Mouse (Mus musculus): Measurements from ENCODE around the gene Klhl35. TPM values are rescaled to one million over a fixed set of nuclear protein-coding genes. Genes with fewer than 3 reads are reported as not detected.

Klhl35 gene
- polyA plus RNA-seq (2015; fragmentation: Nextera tagmentation; extraction: Ambion mirVana): 0.84 and 0.87 TPM in 2 replicates

GRCm38 (mm10) chr7:99465811-99466210, at the start of gene Klhl35:
Gene Klhl35 (plus strand): TSS chr7:99466004.
- Histone ChIP-seq H3K27me3 (no peaks in the 10 kb centered on the region), H3K4me1 (peaks cover 34% of the 10 kb centered on the region), H3K4me2 (replicated peaks) (peak within 1 kb of the TSS; percentile 34), H3K9ac (no peak within 1 kb of the TSS), H3K9me3 (no peaks in the 10 kb centered on the region), H3K27ac (no peak within 1 kb of the TSS), H3K4me3 (no peak within 1 kb of the TSS), H3K36me3 (peaks cover 14% of the 10 kb centered on the region)
- 32% methylated on average over 8 of the region's 8 CpGs for WGBS
- ATAC-seq (ENCODE audit: low FRiP score, low read depth): no peak

GRCm38 (mm10) chr7:99419311-99419710, 46.5 kb upstream of the Klhl35 start:
- H3K36me3 ChIP-seq: no peaks in the 10 kb centered on the region
- H3K4me3 ChIP-seq: no peak overlapping the region
- H3K27me3 ChIP-seq: no peaks in the 10 kb centered on the region
- H3K27ac ChIP-seq: no peak overlapping the region
- no peak overlapping the region for H3K9ac ChIP-seq
- H3K4me1 ChIP-seq: peaks cover 29% of the 10 kb centered on the region
- 88% methylated on average over 3 of the region's 3 CpGs for WGBS
- H3K4me2 ChIP-seq (replicated peaks): no peak overlapping the region
- no peak for ATAC-seq (ENCODE audit: low FRiP score, low read depth)
- H3K9me3 ChIP-seq: no peaks in the 10 kb centered on the region

DNA sequence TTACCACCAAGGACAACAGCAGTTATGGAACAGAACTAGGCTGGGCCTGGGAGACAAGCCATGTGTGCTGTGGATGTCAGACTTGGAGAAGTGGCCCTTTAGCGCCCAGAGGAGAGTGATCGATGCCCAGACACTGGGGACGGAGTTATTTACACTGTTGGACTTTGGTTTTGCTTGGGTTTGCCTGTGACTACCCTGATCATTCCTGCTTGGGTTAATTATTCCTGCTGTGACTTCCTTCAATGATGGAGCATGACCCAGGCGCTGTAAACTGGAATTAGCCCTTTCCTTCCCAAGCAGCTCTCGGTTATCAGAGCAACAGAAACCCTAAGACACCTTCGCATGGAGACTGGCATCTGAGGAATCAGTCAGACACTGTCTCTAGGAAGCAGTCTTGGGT, 44.8 kb upstream of the Klhl35 start:
- WGBS: 71% methylated on average over 6 of the region's 6 CpGs
- H3K36me3 ChIP-seq: no peaks in the 10 kb centered on the region
- peaks cover 42% of the 10 kb centered on the region for H3K4me1 ChIP-seq
- H3K27ac ChIP-seq: no peak overlapping the region
- H3K4me3 ChIP-seq: no peak overlapping the region
- no peak for ATAC-seq (ENCODE audit: low FRiP score, low read depth)
- no peaks in the 10 kb centered on the region for H3K9me3 ChIP-seq
- H3K27me3 ChIP-seq: 0 out of 2 replicates have a peak, but pooled peaks cover 3% of the 10 kb centered on the region
- peak overlapping the region; percentile 35; the same call in 1 of the 2 replicates for H3K9ac ChIP-seq
- no peak overlapping the region for H3K4me2 ChIP-seq (replicated peaks)

- peaks cover 57% of the 10 kb centered on the region for H3K4me1 ChIP-seq
- H3K27ac ChIP-seq: peak overlapping the region; percentile 40; the same call in 1 of the 2 replicates
Measured at GRCm38 (mm10) chr7:99424538-99425155, 41.2 kb upstream of the Klhl35 start.

DNA sequence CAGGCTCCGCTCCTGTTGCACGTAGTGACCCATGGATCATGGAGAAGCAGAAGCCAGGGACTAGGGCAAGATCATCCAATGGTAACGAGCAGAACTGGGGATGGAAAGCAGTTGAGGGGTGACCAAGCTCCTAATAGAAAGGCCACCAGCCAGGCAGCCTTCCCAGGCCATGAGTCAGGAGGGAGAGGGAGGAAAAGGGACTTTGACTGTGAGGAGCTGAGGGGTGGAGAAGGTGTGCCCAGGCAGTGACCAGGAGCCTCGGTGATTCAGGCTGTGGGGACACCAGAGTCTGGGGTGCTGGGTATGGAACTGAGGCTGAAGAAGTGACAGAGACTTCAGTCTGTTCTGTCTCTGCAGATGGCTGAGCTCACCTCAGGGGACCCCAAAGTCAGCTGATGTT, 40.1 kb upstream of the Klhl35 start:
- Histone ChIP-seq H3K4me2 (replicated peaks) (no peak overlapping the region), H3K9me3 (no peaks in the 10 kb centered on the region), H3K4me1 (peaks cover 52% of the 10 kb centered on the region), H3K9ac (no peak overlapping the region), H3K4me3 (no peak overlapping the region), H3K27me3 (0 out of 2 replicates have a peak, but pooled peaks cover 3% of the 10 kb centered on the region), H3K36me3 (no peaks in the 10 kb centered on the region), H3K27ac (no peak overlapping the region)
- 89% methylated on average over 4 of the region's 4 CpGs for WGBS
- ATAC-seq (ENCODE audit: low FRiP score, low read depth): no peak

More at GRCm38 (mm10) chr7:99424538-99425155, 41.2 kb upstream of the Klhl35 start:
- Histone ChIP-seq H3K9me3 (no peaks in the 10 kb centered on the region), H3K9ac (0 out of 2 replicates have a peak overlapping the region, but pooled peaks have one; percentile 45), H3K4me3 (no peak overlapping the region), H3K4me2 (replicated peaks) (no peak overlapping the region), H3K27me3 (0 out of 2 replicates have a peak, but pooled peaks cover 3% of the 10 kb centered on the region), H3K36me3 (no peaks in the 10 kb centered on the region)
- WGBS: 16% methylated on average over 8 of the region's 8 CpGs
- ATAC-seq (ENCODE audit: low FRiP score, low read depth): peak; percentile 37; the same call in 1 of the 2 replicates

- Histone ChIP-seq H3K9me3 (no peaks in the 10 kb centered on the region), H3K4me2 (replicated peaks) (no peak overlapping the region), H3K27me3 (0 out of 2 replicates have a peak, but pooled peaks cover 3% of the 10 kb centered on the region), H3K36me3 (no peaks in the 10 kb centered on the region), H3K4me1 (peaks cover 46% of the 10 kb centered on the region), H3K4me3 (no peak overlapping the region), H3K9ac (no peak overlapping the region), H3K27ac (no peak overlapping the region)
- ATAC-seq (ENCODE audit: low FRiP score, low read depth): no peak
- 47% methylated on average over 10 of the region's 10 CpGs for WGBS
Measured at GRCm38 (mm10) chr7:99427031-99427430, 38.8 kb upstream of the Klhl35 start.

- Histone ChIP-seq H3K4me2 (replicated peaks) (no peak overlapping the region), H3K4me3 (no peak overlapping the region), H3K9me3 (no peaks in the 10 kb centered on the region), H3K27ac (no peak overlapping the region), H3K36me3 (no peaks in the 10 kb centered on the region), H3K27me3 (0 out of 2 replicates have a peak, but pooled peaks cover 3% of the 10 kb centered on the region), H3K4me1 (peaks cover 54% of the 10 kb centered on the region), H3K9ac (no peak overlapping the region)
- WGBS: 88% methylated on average over 3 of the region's 3 CpGs
- ATAC-seq (ENCODE audit: low FRiP score, low read depth): no peak
Measured at GRCm38 (mm10) chr7:99427987-99428386, 37.8 kb upstream of the Klhl35 start.

DNA sequence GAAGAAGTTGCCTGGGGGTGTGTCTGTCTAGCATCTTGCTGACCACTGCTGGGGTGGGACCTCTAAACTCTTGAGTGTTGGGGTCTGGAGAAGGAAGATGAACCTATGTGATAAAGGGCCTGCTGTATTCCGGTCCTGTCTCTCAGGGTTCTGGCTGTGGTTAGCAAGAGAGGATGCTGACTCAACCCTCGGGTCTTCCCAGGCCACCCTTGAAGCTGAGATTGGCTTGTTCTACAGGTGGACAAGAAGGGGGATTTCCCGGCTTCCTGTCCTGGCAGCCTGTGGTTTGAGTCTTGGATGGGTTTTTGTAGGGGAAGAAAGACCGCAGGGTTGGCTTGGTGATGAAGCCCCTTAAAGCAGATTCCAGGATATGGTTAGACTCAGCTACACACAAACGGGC, 37.0 kb upstream of the Klhl35 start:
- no peak for ATAC-seq (ENCODE audit: low FRiP score, low read depth)
- Histone ChIP-seq H3K4me2 (replicated peaks) (no peak overlapping the region), H3K36me3 (0 out of 2 replicates have a peak, but pooled peaks cover 3% of the 10 kb centered on the region), H3K27me3 (0 out of 2 replicates have a peak, but pooled peaks cover 3% of the 10 kb centered on the region), H3K9ac (no peak overlapping the region), H3K9me3 (no peaks in the 10 kb centered on the region), H3K4me1 (peaks cover 50% of the 10 kb centered on the region), H3K27ac (no peak overlapping the region), H3K4me3 (no peak overlapping the region)
- WGBS: 83% methylated on average over 5 of the region's 5 CpGs

DNA sequence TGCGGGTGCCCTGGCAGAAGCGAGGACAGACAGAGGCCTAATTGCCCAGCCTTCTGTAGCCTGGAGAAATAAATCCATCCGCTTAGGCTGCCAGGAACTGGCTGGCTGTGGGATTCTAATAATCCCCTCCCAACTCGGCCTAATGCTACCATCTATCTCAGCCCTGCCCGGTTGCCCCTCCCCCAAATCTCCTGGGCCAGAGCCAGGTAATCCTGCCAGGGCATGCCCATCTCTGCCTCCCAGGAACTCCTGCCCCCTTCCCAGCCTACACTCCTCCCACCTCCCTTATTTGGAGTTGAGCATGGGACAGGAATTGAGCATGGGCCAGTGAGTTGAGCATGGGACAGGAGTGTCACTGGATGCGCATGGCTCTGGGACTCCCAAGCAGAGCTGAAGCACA, 36.0 kb upstream of the Klhl35 start:
- Histone ChIP-seq H3K4me3 (no peak overlapping the region), H3K9me3 (no peaks in the 10 kb centered on the region), H3K27ac (no peak overlapping the region), H3K9ac (no peak overlapping the region), H3K27me3 (0 out of 2 replicates have a peak, but pooled peaks cover 3% of the 10 kb centered on the region), H3K4me1 (peaks cover 47% of the 10 kb centered on the region), H3K36me3 (0 out of 2 replicates have a peak, but pooled peaks cover 3% of the 10 kb centered on the region), H3K4me2 (replicated peaks) (no peak overlapping the region)
- WGBS: 44% methylated on average over 6 of the region's 6 CpGs
- ATAC-seq (ENCODE audit: low FRiP score, low read depth): no peak

DNA sequence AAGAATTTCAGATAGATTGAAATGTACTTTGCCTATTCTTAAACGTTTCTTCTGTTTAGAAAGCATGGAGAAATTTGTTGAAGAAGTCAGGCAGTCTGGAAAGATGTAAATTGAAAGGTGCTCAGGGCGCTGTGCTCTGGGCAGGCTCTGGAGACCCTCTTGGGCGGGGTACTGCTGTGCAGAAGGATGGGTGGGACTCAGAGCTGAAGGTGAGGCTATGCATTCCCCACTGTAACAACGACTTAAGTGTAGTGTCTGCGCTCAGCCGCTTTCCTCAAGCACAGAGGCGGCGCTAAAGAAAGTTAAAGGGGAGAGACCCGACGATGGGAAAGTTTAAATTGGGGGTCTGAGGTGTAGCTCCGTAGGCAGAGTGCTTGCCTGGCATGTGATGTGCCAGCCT, 35.6 kb upstream of the Klhl35 start:
- Histone ChIP-seq H3K36me3 (0 out of 2 replicates have a peak, but pooled peaks cover 3% of the 10 kb centered on the region), H3K27ac (no peak overlapping the region), H3K4me2 (replicated peaks) (no peak overlapping the region), H3K27me3 (0 out of 2 replicates have a peak, but pooled peaks cover 3% of the 10 kb centered on the region), H3K4me1 (peaks cover 47% of the 10 kb centered on the region), H3K9ac (no peak overlapping the region), H3K9me3 (no peaks in the 10 kb centered on the region), H3K4me3 (no peak overlapping the region)
- ATAC-seq (ENCODE audit: low FRiP score, low read depth): no peak
- 63% methylated on average over 11 of the region's 11 CpGs for WGBS

DNA sequence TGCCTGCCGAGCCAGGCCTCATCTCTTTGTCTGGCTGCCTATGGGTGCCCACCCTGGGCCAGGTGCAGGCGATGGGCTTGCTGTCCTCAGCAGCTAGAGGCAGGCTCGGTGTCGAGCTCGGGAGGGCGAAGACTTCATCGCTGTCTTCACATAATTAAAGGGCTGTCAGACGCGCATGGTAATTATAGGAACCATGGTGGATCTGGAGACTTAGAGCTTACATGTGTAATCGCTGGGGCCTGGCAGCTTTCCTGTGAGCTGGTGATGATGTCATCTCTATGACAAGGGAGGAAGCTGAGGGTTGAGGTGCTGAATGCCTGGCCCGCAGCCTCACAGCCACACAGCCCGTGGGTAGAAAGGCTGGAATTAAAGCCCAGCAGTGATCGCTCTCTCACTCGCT, 33.6 kb upstream of the Klhl35 start:
- Histone ChIP-seq H3K27me3 (no peaks in the 10 kb centered on the region), H3K36me3 (0 out of 2 replicates have a peak, but pooled peaks cover 3% of the 10 kb centered on the region), H3K4me2 (replicated peaks) (no peak overlapping the region), H3K27ac (peak overlapping the region; percentile 1; the same call in 1 of the 2 replicates), H3K9ac (no peak overlapping the region), H3K9me3 (no peaks in the 10 kb centered on the region), H3K4me3 (no peak overlapping the region), H3K4me1 (peaks cover 39% of the 10 kb centered on the region)
- no peak for ATAC-seq (ENCODE audit: low FRiP score, low read depth)
- WGBS: 53% methylated on average over 14 of the region's 14 CpGs

DNA sequence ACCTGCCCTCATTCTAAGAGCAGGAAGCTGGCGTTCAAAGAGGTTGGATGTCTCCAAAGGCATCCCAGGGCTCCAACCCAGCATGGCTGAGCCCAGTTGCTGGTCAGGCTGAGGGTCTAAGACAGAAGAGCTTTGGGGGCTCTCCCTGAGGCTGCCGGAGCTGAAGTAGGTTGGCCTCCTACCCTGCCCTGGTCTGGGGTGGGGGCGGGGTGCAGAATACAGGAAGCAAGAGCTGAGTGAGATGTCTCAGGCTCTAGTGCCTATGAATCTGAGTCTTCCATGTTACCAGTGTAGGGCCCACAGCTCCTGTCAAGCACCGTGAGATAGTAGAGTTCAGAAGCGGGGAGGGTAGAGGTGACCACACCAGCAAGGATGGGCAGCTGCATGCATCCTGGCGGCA, 32.9 kb upstream of the Klhl35 start:
- Histone ChIP-seq H3K27ac (no peak overlapping the region), H3K4me2 (replicated peaks) (no peak overlapping the region), H3K4me1 (peaks cover 33% of the 10 kb centered on the region), H3K9me3 (no peaks in the 10 kb centered on the region), H3K9ac (no peak overlapping the region), H3K36me3 (0 out of 2 replicates have a peak, but pooled peaks cover 3% of the 10 kb centered on the region), H3K27me3 (no peaks in the 10 kb centered on the region), H3K4me3 (no peak overlapping the region)
- no peak for ATAC-seq (ENCODE audit: low FRiP score, low read depth)
- 85% methylated on average over 6 of the region's 6 CpGs for WGBS
